Mouse (Mus musculus) neural tube, embryonic 15.5 days (tissue): ENCODE data around the gene Phf3. TPM values are rescaled to one million over a fixed set of nuclear protein-coding genes. Genes with fewer than 3 reads are reported as not detected.
"Not testable (repeated sequence)": the region's sequence is repeated elsewhere in the genome, so short reads cannot be mapped to it uniquely, and the experiment has no call there.

Source experiments
- ATAC-seq: fragments of 200-750 bp; cut with Nextera tagmentation; 2 replicates; pipeline ENCODE4 v1.8.0; 2017; ENCODE audit warnings: mild to moderate bottlenecking, moderate TSS enrichment, moderate library complexity; ENCODE audit not compliant: low FRiP score
- H3K27ac ChIP-seq: fragments of 300-500 bp; sonication (generic); replicated peaks from 2 replicates; pipeline ENCODE4 v1.5.1; 2015; ENCODE audit warnings: mild to moderate bottlenecking, inconsistent platforms
- H3K27me3 ChIP-seq: fragments of 300-500 bp; sonication (generic); replicated peaks from 2 replicates; pipeline ENCODE4 v1.6.1; 2015; ENCODE audit warnings: inconsistent platforms
- H3K36me3 ChIP-seq: fragments of 300-500 bp; sonication (generic); 2 replicates; pipeline ENCODE4 v1.6.1; 2015; ENCODE audit warnings: inconsistent platforms
- H3K4me1 ChIP-seq: fragments of 300-500 bp; sonication (generic); 2 replicates; pipeline ENCODE4 v1.6.1; 2015; ENCODE audit warnings: inconsistent platforms
- H3K4me2 ChIP-seq: fragments of 300-500 bp; sonication (generic); 2 replicates; pipeline ENCODE4 v1.6.1; 2015; ENCODE audit warnings: inconsistent platforms, mild to moderate bottlenecking, moderate library complexity
- H3K4me3 ChIP-seq: fragments of 300-500 bp; sonication (generic); replicated peaks from 2 replicates; pipeline ENCODE4 v1.5.1; 2015; ENCODE audit warnings: mild to moderate bottlenecking, inconsistent platforms
- H3K9ac ChIP-seq: fragments of 300-500 bp; sonication (generic); replicated peaks from 2 replicates; pipeline ENCODE4 v1.6.1; 2015; ENCODE audit warnings: mild to moderate bottlenecking, inconsistent platforms
- H3K9me3 ChIP-seq: fragments of 300-500 bp; sonication (generic); replicated peaks from 2 replicates; pipeline ENCODE4 v1.6.1; 2016; ENCODE audit warnings: inconsistent platforms
- WGBS: fragments of 180-500 bp; shearing (Covaris S2); methylation state at CpG from one replicate; pipeline ENCODE4 v1.1.7; 2015; ENCODE audit warnings: mixed read lengths; 5-methylcytosine and 5-hydroxymethylcytosine counted together
- polyA plus RNA-seq: library from polyadenylated mRNA; unstranded; fragments of >200 nt; fragmentation: Nextera tagmentation; extraction: Ambion mirVana; gene quantifications from 2 replicates; pipeline ENCODE4 v1.2.1, GENCODE M21; 2015

Phf3 gene
- polyA plus RNA-seq: 37.1 and 40.2 TPM in 2 replicates

- Histone ChIP-seq H3K9ac (peak within 1 kb of the TSS; percentile 93), H3K9me3 (no peaks in the 10 kb centered on the region), H3K27ac (peak within 1 kb of the TSS; percentile 98), H3K4me1 (peaks cover 26% of the 10 kb centered on the region), H3K27me3 (no peaks in the 10 kb centered on the region), H3K4me3 (peak within 1 kb of the TSS; percentile 82), H3K36me3 (no peaks in the 10 kb centered on the region), H3K4me2 (peak within 1 kb of the TSS; percentile 61)
- ATAC-seq: peak; percentile 94
- under 1% methylated on average over 54 of the region's 85 CpGs for WGBS
Observed at GRCm38 (mm10) chr1:30873541-30874260, at the start of gene Phf3. TSS of gene Phf3 (minus strand) at chr1:30873921.

- no peak overlapping the region for H3K27ac ChIP-seq
- H3K4me3 ChIP-seq: no peak overlapping the region
- WGBS: 92% methylated on average over 3 of the region's 3 CpGs
- no peaks in the 10 kb centered on the region for H3K4me1 ChIP-seq
- no peaks in the 10 kb centered on the region for H3K27me3 ChIP-seq
- no peaks in the 10 kb centered on the region for H3K36me3 ChIP-seq
- H3K4me2 ChIP-seq: no peak overlapping the region
- ATAC-seq: no peak
- no peaks in the 10 kb centered on the region for H3K9me3 ChIP-seq
- no peak overlapping the region for H3K9ac ChIP-seq
Observed at GRCm38 (mm10) chr1:30922237-30922636, 48.5 kb upstream of the Phf3 start.

GRCm38 (mm10) chr1:30921252-30921651 lies 47.5 kb upstream of the Phf3 start:
- Histone ChIP-seq H3K9me3 (no peaks in the 10 kb centered on the region), H3K36me3 (no peaks in the 10 kb centered on the region), H3K27me3 (no peaks in the 10 kb centered on the region), H3K4me2 (no peak overlapping the region), H3K27ac (no peak overlapping the region), H3K4me3 (no peak overlapping the region), H3K9ac (no peak overlapping the region), H3K4me1 (no peaks in the 10 kb centered on the region)
- ATAC-seq: no peak

GRCm38 (mm10) chr1:30920620-30921177 lies 47.0 kb upstream of the Phf3 start:
- Histone ChIP-seq H3K4me2 (no peak overlapping the region), H3K27ac (no peak overlapping the region), H3K9ac (no peak overlapping the region), H3K9me3 (no peaks in the 10 kb centered on the region), H3K4me1 (no peaks in the 10 kb centered on the region), H3K36me3 (no peaks in the 10 kb centered on the region), H3K27me3 (no peaks in the 10 kb centered on the region), H3K4me3 (no peak overlapping the region)
- ATAC-seq: no peak
- 97% methylated on average over 1 of the region's 1 CpGs for WGBS

GRCm38 (mm10) chr1:30910172-30910571 lies 36.5 kb upstream of the Phf3 start:
- Histone ChIP-seq H3K4me2 (no peak overlapping the region), H3K9me3 (no peaks in the 10 kb centered on the region), H3K4me1 (no peaks in the 10 kb centered on the region), H3K27ac (no peak overlapping the region), H3K4me3 (no peak overlapping the region), H3K36me3 (no peaks in the 10 kb centered on the region), H3K9ac (no peak overlapping the region), H3K27me3 (no peaks in the 10 kb centered on the region)
- ATAC-seq: no peak
- WGBS: 79% methylated on average over 3 of the region's 3 CpGs

- Histone ChIP-seq H3K27me3 (no peaks in the 10 kb centered on the region), H3K9ac (no peak overlapping the region), H3K4me3 (no peak overlapping the region), H3K9me3 (no peaks in the 10 kb centered on the region), H3K36me3 (no peaks in the 10 kb centered on the region), H3K4me1 (no peaks in the 10 kb centered on the region), H3K4me2 (no peak overlapping the region), H3K27ac (no peak overlapping the region)
- ATAC-seq: no peak
- WGBS: 86% methylated on average over 4 of the region's 4 CpGs
Observed at GRCm38 (mm10) chr1:30908797-30909196, 35.1 kb upstream of the Phf3 start.

- H3K9me3 ChIP-seq: no peaks in the 10 kb centered on the region
- no peak for ATAC-seq
- no peak overlapping the region for H3K27ac ChIP-seq
- 94% methylated on average over 3 of the region's 3 CpGs for WGBS
- no peak overlapping the region for H3K4me2 ChIP-seq
- no peaks in the 10 kb centered on the region for H3K36me3 ChIP-seq
- no peak overlapping the region for H3K4me3 ChIP-seq
- no peak overlapping the region for H3K9ac ChIP-seq
- no peaks in the 10 kb centered on the region for H3K27me3 ChIP-seq
- no peaks in the 10 kb centered on the region for H3K4me1 ChIP-seq
Observed at GRCm38 (mm10) chr1:30903480-30904218, 29.9 kb upstream of the Phf3 start.

- H3K4me2 ChIP-seq: no peak overlapping the region
- H3K9me3 ChIP-seq: no peaks in the 10 kb centered on the region
- no peak overlapping the region for H3K27ac ChIP-seq
- 96% methylated on average over 2 of the region's 2 CpGs for WGBS
- no peaks in the 10 kb centered on the region for H3K36me3 ChIP-seq
- ATAC-seq: no peak
- no peak overlapping the region for H3K4me3 ChIP-seq
- H3K27me3 ChIP-seq: no peaks in the 10 kb centered on the region
- H3K9ac ChIP-seq: no peak overlapping the region
- H3K4me1 ChIP-seq: no peaks in the 10 kb centered on the region
Observed at GRCm38 (mm10) chr1:30898691-30899090, 25.0 kb upstream of the Phf3 start.

GRCm38 (mm10) chr1:30895366-30895765 lies 21.6 kb upstream of the Phf3 start:
- not testable (repeated sequence) for H3K4me1 ChIP-seq, H3K9ac ChIP-seq, H3K4me2 ChIP-seq, H3K27me3 ChIP-seq, H3K4me3 ChIP-seq, ATAC-seq, H3K27ac ChIP-seq, H3K9me3 ChIP-seq, H3K36me3 ChIP-seq

- 100% methylated on average over 1 of the region's 1 CpGs for WGBS
Observed at GRCm38 (mm10) chr1:30883806-30884205, 10.1 kb upstream of the Phf3 start.

GRCm38 (mm10) chr1:30875746-30876145 lies 2.0 kb upstream of the Phf3 start:
- H3K9ac ChIP-seq: no peak overlapping the region
- peaks cover 19% of the 10 kb centered on the region for H3K4me1 ChIP-seq
- no peak overlapping the region for H3K27ac ChIP-seq
- H3K27me3 ChIP-seq: no peaks in the 10 kb centered on the region
- no peak for ATAC-seq
- no peaks in the 10 kb centered on the region for H3K36me3 ChIP-seq
- H3K4me2 ChIP-seq: no peak overlapping the region
- no peak overlapping the region for H3K4me3 ChIP-seq
- H3K9me3 ChIP-seq: no peaks in the 10 kb centered on the region

More at GRCm38 (mm10) chr1:30883806-30884205, 10.1 kb upstream of the Phf3 start:
- H3K4me3 ChIP-seq, H3K4me1 ChIP-seq, H3K9ac ChIP-seq, H3K27ac ChIP-seq, H3K27me3 ChIP-seq, H3K4me2 ChIP-seq, H3K36me3 ChIP-seq, ATAC-seq, H3K9me3 ChIP-seq: not testable (repeated sequence)
